In the genomic region with DNA sequence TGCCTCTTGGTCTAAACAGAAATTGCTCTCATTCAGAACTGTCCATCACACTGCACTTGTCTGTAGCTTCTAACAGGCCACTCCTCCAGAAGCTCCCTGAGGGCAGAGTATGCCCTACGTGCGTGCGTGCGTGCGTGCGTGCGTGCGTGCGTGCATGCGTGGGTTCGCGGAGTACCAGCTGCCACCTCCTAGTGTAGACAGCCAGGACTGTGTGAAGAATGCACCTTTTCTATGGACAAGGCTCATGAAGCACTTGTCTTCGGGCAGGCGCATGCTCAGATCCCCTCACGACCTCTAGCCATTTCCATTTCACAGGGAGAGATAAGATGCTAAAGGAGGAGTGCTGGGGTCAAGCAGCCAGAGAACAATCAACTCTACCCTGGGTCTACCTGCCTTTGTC, we compare ENCODE assay signal across 8 mouse cellular contexts.
"Had no signal": no experiment of that assay in that cellular context is flagged by ENCODE, and none has a peak within 500 bp of the region (broad histone marks: within the 10 kb centered on the region; RNA-seq: fewer than 3 reads in every experiment).

No protein-coding gene starts in this region.

- DNase-seq: liver, postnatal 0 days; lung, adult 2 months; lung, postnatal 14 days; lung, postnatal 36 days; right cerebral cortex, postnatal 14 days; thymus, adult 2 months; thymus, postnatal 25 days; thymus, postnatal 4 days had no signal
